Mouse (Mus musculus) monocyte, adult 2 months (primary cell): ENCODE data around the gene Espl1.
A peak's percentile ranks its signal among the peaks of the same experiment; 100 is the strongest.

Experiments
- DNase-seq, 2 experiments: peaks; one replicate each; pipeline ENCODE4 v3.0.0; 2022; ENCODE audit warnings: low spot score in 2 of 2, low read depth in 1 of 2

Gene Espl1

GRCm38 (mm10) chr15:102273982-102274716 lies 21.9 kb upstream of the Espl1 start:
- DNase-seq: no peak

- DNase-seq: no peak
Measured at GRCm38 (mm10) chr15:102278726-102279091, 17.4 kb upstream of the Espl1 start.

GRCm38 (mm10) chr15:102279092-102279782 lies 16.8 kb upstream of the Espl1 start, which contains the start of gene Mfsd5:
Gene Mfsd5 (plus strand): TSS chr15:102279454.
- DNase-seq: peak; percentile 39 to 67

GRCm38 (mm10) chr15:102279783-102280520 lies 16.1 kb upstream of the Espl1 start:
- no peak for DNase-seq

- no peak for DNase-seq
Measured at GRCm38 (mm10) chr15:102280623-102281022, 15.4 kb upstream of the Espl1 start.

- no peak for DNase-seq
Measured at GRCm38 (mm10) chr15:102282463-102283292, 13.4 kb upstream of the Espl1 start.

GRCm38 (mm10) chr15:102283648-102284047 lies 12.4 kb upstream of the Espl1 start:
- DNase-seq: no peak

GRCm38 (mm10) chr15:102287395-102287794 lies 8.7 kb upstream of the Espl1 start:
- DNase-seq: no peak

GRCm38 (mm10) chr15:102296368-102297006 lies 421 bp downstream of the Espl1 start:
- DNase-seq: no peak

GRCm38 (mm10) chr15:102302542-102302941 lies 6.5 kb downstream of the Espl1 start:
- no peak for DNase-seq

GRCm38 (mm10) chr15:102308717-102309116 lies 12.7 kb downstream of the Espl1 start:
- no peak for DNase-seq

- no peak for DNase-seq
Measured at GRCm38 (mm10) chr15:102310074-102310845, 14.2 kb downstream of the Espl1 start.

GRCm38 (mm10) chr15:102311489-102311888 lies 15.4 kb downstream of the Espl1 start:
- DNase-seq: no peak

- no peak for DNase-seq
Measured at GRCm38 (mm10) chr15:102315292-102315691, 19.2 kb downstream of the Espl1 start.

- peak; percentile 21 to 56 for DNase-seq
Measured at GRCm38 (mm10) chr15:102316263-102316662, 20.2 kb downstream of the Espl1 start.

- no peak for DNase-seq
Measured at GRCm38 (mm10) chr15:102324654-102325473, 28.8 kb downstream of the Espl1 start.

- peak; percentile 50 to 69 for DNase-seq
Measured at GRCm38 (mm10) chr15:102326022-102326576, 30.0 kb downstream of the Espl1 start, which contains the start of gene Pfdn5. Gene Pfdn5 (plus strand): TSS chr15:102326116.

- no peak for DNase-seq
Measured at GRCm38 (mm10) chr15:102326892-102327291, 30.8 kb downstream of the Espl1 start.
